Mouse (Mus musculus) lung, adult 2 months (tissue): ENCODE data around the gene Sh3gl2.

Experiments used
- CTCF ChIP-seq: fragments of 200-500 bp; IDR thresholded peaks from 2 replicates; pipeline ENCODE4 v1.5.1; 2011; ENCODE audit warnings: mild to moderate bottlenecking, low read length, control low read depth; ENCODE audit not compliant: insufficient read depth
- POLR2A ChIP-seq: fragments of 200-500 bp; IDR thresholded peaks from 2 replicates; pipeline ENCODE4 v1.6.1; 2011; ENCODE audit warnings: low read depth, mild to moderate bottlenecking, control low read depth, low read length, borderline replicate concordance; ENCODE audit errors: extremely low read depth

- TF ChIP-seq CTCF: no peak
- TF ChIP-seq POLR2A: no peak
These were observed 131.4 kb downstream of the Sh3gl2 start for GRCm38 (mm10) chr4:85336356-85336755.
